Mouse (Mus musculus) embryonic fibroblast, embryonic 13.5 days (primary cell): ENCODE results near the gene Ptgis.

ENCODE experiments used
- CTCF ChIP-seq: IDR thresholded peaks from 2 replicates; pipeline ENCODE4 v1.5.1; 2011; ENCODE audit warnings: mild to moderate bottlenecking, control low read depth, low read length, moderate library complexity, borderline replicate concordance; ENCODE audit not compliant: insufficient read depth
- POLR2A ChIP-seq: IDR thresholded peaks from 2 replicates; pipeline ENCODE4 v1.6.1; 2011; ENCODE audit warnings: low read depth, mild to moderate bottlenecking, control low read depth, low read length, moderate library complexity

DNA sequence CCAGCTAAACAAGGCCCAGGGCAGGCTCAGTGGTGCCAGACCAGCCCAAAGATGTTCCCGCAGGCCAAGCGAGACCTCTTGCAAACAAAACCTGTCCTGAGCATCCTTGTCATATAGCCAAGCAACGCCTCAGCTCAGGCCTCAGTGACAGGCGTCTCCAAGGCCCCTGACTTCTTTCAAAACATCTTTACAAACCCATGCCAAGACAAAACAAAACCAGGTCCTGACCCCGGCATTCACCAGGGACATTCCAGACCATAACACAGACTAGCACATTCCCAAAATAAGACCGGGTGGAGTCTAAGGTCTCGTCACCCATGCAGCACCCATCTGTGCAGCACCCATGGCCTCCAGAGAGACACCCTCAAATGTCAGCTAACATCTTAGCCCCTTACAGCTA lies 6.3 kb upstream of the Ptgis start:
- no peak for TF ChIP-seq CTCF
- no peak for TF ChIP-seq POLR2A
